Mouse (Mus musculus): ENCODE data around the gene Mlec.
"Not testable (repeated sequence)": the region's sequence is repeated elsewhere in the genome, so short reads cannot be mapped to it uniquely, and the experiment has no call there.

Gene Mlec

DNA sequence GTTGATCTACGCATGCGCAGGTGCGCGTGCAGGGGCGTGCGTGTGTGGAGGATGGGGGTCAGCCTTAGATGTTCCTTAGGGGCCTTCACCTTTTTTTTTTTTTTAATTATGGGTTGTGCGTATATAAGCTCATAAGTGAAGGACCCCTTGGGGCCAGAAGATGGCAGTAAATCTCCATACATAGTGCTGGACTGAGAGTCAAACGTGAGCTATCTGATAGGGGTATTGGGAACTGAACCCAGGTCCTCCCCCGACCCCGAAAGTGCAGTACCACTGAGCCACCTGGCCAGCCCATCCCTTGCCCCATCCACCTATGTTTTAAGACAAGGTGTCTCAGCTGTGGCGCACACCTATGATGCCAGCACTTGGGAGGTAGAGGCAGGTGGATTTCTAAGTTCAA lies 21.6 kb upstream of the Mlec start:
- DNase-seq = no peak

DNA sequence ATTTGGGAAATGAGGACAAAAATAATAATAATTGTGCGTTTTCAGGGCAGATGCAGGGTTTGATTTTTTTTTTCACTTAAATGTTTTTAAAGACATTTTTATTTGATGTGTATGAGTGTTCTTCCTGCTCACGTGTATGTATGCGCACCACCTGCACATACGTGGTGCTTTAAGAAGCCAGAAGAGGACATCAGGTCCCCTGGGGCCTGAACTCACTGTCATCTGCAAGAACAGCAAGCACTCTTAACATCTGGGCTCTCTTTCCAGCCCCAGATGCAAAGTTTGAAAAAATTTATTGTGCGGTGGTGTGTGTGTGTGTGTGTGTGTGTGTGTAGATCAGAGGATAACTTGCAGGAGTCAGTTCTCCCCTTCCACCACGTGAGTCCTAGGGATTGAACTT lies 19.9 kb upstream of the Mlec start:
- no peak for DNase-seq

DNA sequence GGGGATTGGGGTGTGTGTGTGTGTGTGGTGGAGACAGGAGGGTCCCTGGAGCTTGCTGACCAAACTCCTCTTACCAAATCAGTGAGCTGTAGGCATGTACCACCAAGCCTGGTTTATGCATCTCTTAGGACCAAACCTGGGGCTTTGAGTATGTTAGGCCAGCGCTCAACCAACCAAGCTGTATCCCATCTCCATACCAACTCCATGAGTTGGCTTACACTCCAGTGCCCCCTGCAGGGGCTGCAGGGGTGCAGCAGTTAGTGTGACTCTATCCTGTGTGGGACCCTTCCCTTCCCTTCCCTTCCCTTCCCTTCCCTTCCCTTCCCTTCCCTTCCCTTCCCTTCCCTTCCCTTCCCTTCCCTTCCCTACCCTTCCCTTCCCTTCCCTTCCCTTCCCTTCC lies 16.6 kb upstream of the Mlec start:
- DNase-seq = no peak

- DNase-seq = no peak
These were observed 12.2 kb upstream of the Mlec start for GRCm38 (mm10) chr5:115170150-115170549.

DNA sequence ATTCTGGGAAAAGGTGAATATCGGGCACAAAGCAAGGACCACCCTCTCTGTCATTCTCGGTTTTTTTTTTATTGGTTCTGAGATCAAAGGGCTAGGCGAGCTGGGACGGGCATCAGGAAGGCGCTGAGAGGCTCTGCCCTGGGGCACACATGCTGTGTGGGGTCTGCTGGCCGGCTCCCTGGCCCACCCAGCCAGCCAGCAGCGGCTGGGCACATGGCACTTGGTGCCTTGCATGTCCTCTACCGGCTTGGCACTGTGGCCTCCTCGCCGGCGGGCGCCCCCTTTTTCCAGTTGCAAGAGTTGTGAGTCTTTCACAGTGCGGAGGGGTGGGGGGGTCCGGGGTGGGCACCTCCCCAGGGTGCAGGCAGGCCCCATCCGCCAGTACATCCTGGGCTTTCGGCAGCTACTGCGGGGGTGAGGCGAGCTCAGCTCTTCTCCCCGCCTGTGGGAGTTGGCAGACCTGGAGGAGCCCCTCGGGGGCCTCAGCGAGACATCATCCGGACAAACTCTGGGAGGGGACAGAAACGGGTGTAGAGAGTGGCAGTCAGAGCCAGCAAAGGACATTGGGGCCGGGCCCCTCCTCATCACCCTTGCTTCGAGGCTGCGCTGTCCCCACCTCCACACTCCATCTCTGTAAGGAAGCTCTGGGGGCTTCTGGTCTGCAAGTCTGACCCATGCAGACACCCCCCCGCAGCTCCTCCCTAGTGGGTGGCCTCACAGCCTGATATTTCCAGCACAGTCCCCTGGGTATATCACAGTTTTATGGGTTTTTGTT lies 10.8 kb upstream of the Mlec start:
- no peak for DNase-seq

DNA sequence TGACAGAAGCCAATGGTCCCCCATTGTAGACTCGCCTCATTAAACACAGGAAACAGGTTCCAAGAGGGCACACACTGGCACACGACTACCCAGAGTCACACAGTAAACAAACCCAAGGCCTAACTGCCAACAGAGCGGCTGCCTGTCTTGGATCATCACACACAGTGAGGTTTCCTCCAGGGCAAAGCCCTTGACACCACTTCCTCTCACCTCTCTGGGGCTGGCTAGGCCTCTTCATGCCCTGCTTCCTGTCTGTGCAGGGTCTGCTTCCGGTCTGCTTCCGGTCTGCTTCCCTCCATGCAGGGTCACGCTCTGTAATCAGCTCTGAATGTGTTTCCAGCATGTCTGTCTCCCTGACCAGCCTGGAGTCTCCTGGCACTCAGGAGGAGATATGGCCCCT lies 9.4 kb upstream of the Mlec start:
- no peak for DNase-seq

DNA sequence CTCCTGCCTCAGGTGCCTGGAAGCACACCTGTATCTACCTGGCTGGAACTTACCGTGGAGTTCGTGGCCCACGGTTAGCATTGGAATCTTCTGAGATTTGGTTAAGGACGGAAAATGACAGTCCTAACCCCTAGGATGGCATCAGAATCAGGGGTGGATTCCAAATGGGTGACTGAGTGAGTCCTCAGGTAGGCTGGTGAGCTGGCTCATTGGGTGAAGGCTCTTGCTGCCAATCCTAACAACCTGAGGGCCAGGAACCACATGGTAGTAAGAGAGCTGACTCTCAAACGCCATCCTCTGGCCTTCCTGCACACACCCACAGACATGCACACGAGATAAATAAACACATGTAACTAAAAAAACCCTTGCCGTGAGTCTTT lies 8.8 kb upstream of the Mlec start:
- no peak for DNase-seq

- peak; percentile 64 for DNase-seq
These were observed 8.2 kb upstream of the Mlec start for GRCm38 (mm10) chr5:115165895-115166814.

DNA sequence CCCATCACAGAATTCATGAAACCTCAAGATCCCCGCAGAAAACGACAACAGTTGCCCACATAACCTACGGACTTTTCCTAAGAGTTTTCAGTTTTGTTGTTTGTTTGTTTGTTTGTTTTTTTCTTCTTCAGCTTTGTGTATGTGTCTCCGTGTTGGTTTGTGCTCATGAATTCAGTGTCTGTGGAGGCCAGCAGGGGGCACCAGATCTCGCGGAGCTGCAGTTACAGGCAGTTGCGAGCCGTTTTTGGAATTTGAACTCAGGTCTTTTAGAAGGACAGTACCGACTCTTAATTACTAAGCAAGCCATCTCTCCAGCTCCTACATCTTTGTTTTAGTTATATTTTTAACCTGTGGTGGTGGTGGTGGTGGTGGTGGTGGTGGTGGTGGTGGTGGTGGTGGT lies 7.4 kb upstream of the Mlec start:
- DNase-seq = peak; percentile 34 to 55

- DNase-seq = not testable (repeated sequence)
These were observed 6.5 kb upstream of the Mlec start for GRCm38 (mm10) chr5:115164446-115164845.

DNA sequence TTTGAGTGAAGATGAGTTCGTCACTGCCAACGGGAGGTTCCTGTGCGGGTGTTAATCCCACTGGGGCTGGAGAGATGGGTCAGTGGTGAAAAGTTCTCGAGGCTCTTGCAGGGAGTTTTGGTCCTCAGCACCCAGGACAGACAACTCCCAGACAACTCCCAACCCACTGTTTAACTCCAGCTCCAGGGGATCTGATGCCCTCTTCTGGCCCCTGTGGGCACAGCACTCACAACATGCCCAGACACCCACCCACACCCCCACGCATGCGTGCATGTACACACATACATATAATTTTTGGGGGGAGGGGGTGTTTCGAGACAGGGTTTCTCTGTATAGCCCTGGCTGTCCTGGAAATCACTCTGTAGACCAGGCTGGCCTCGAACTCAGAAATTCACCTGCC lies 5.6 kb upstream of the Mlec start:
- DNase-seq = peak; percentile 62 to 66

GRCm38 (mm10) chr5:115161940-115162279 lies 3.9 kb upstream of the Mlec start:
- not testable (repeated sequence) for DNase-seq

DNA sequence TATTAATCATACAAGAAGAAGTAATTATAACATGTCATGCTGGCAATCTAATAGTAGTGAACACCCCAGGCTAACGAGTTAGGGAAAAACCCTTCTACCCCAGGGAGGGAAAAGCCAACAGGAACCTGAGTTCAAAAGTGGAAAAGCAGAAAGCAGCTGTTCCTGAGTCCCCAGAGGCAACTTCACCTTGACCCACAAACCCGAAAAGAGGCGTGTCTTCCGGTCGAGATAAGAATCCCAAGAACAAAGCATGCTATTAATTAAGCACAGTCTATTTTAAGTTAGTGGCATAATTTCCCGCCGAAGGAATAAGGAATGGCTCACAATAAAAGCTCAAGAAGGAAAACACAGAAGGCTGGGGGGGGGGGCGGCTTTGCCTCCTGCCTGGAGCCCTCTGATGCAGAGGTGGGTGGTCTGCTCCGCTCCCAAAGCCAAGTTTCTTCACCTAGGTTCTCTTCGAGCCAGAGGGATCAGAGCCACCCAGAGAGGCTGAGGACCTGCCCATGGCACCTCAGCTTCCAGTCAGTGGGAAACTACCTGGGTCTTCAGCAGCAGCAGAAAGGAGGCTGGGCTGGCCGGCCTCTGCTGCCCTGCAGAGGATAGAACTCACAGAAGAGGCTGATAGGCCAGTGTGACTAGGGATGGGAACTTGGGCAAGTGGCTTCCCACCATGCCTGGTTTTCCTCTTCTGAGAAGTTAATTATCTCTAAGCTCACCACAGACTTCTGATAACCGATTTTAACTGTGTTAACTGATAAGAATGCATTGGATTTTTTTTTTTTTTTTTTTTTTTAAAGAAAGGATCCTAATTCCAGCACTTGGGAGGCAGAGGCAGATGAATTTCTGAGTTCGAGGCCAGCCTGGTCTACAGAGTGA lies 3.3 kb upstream of the Mlec start:
- no peak for DNase-seq

DNA sequence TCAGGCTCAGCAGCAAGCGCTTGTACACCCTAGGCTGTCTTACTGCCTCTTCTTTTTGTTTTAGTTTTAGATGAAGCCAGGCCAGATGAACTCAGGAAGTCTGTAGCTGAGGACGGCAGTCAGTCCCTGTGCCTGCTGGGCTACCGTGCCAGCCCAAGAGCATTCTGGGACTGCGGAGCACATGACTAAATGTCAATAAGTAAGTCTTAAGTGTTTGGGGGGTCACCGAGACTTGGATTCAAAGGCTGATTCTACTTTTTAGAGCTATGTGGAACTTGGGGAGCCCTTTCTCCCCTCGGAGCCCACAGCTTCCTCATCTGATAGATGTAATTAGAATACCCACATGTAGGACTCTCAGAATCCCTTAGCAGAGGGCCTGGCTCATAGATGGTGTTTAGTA lies 2.7 kb upstream of the Mlec start:
- no peak for DNase-seq

GRCm38 (mm10) chr5:115159165-115159564 lies 1.2 kb upstream of the Mlec start:
- DNase-seq = no peak

DNA sequence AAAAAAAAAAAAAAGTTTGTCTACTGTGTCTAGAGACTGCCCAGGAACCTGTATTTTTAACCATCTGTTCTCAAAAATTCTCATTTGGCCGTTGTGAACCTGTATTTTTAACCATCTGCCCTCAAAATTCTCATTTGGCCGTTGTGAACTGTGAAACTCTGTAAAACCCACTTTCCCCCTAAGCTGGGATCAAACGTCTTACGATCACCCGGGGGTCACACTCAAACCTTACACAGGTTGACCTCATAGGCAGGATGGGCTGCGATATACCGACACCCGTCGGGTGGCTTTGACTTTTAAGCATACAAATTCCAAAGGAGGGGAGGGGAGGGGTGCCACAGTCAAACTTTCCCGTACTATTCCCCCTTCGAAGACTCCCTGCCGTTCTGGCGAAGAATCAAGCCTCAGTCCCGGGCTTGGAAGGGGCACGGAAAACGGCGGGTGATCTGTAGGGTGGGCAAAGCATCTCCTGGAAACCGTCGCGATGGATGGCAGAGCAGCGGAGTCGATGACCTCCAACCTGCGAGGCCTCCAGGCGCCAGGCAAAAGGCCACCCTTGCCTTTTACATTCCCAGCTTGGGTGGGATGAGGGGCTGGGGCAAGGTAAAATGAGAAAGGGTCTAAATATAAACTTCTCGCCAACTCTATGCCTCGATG lies 918 bp downstream of the Mlec start:
- peak; percentile 31 to 44 for DNase-seq

DNA sequence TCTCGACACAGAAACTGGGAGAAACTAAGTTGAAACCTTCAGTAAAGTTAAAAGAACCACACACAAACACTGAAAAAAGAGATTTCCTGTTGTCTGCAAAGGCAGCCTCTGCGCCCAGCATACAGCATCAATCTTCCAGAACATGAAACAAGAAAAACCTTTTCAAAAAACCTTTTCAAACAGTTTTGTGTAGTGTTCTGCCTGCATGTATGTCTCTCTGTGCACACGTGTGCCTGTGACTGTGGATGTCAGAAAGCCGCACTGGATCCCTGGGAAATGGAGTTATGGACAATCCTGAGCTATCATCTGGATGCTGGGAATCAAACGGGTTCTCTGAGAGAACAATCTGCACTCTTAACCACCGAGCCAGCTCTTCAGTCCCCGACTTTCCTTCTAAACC lies 1.6 kb downstream of the Mlec start:
- DNase-seq = no peak

- DNase-seq = peak in 1 of 2 experiments; percentile 30
These were observed 2.1 kb downstream of the Mlec start for GRCm38 (mm10) chr5:115155831-115156230.

GRCm38 (mm10) chr5:115155156-115155631 lies 2.8 kb downstream of the Mlec start:
- DNase-seq = no peak

- DNase-seq = no peak
These were observed 5.6 kb downstream of the Mlec start for GRCm38 (mm10) chr5:115152132-115152956.

DNA sequence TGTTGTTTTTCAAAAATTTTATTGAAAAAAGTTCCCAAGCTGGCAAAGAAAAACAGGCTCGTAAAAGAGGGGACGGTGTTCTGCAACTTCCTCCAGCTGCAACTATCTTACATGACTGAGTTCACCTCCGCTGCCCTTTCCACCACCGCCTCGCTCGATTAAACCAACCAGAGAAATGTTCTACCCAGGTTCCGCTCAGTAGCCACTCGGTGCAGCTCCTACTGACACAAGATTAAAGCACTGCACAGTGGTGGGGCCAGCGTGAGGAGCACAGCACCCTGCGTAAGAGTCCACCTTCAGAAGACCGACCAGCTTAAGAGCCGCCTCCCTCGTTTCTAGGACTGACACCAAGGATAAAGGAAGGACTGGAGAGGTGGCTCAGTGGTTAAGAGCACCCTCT lies 6.5 kb downstream of the Mlec start:
- no peak for DNase-seq

DNA sequence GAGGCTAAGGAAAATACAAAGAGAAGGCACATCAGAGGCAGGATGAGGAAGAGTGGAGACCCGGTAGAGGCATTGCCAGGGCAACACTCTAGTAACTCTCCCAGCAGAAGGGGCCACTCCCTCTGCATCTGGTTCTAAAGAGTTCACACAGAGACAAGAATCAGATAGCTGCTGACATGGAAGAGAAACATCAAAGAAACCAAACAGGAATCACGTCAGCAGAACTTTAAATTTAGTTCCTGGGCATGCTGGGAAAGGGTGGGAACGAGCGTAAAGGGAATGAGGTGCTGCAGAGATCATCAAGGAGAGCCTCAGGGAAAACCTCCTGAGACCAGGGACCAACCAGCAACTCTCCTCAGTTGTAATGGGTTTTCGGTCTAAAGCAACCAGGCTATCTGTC lies 7.0 kb downstream of the Mlec start:
- DNase-seq = no peak

Data from cerebellum, adult 18-20 months (tissue).